Mouse (Mus musculus) hindbrain, embryonic 13.5 days (tissue): ENCODE measurements around the gene Mageb3. TPM values are rescaled to one million over a fixed set of nuclear protein-coding genes. Genes with fewer than 3 reads are reported as not detected.
"Not testable (repeated sequence)": the region's sequence is repeated elsewhere in the genome, so short reads cannot be mapped to it uniquely, and the experiment has no call there.

Source experiments
- ATAC-seq: fragments of 200-750 bp; cut with Nextera tagmentation; 2 replicates; pipeline ENCODE4 v1.8.0; 2017; ENCODE audit warnings: moderate TSS enrichment; ENCODE audit not compliant: low FRiP score
- H3K27ac ChIP-seq: fragments of 300-500 bp; sonication (generic); 2 replicates; pipeline ENCODE4 v1.5.1; 2015; ENCODE audit warnings: inconsistent platforms, mild to moderate bottlenecking, moderate library complexity
- H3K27me3 ChIP-seq: fragments of 300-500 bp; sonication (generic); 2 replicates; pipeline ENCODE4 v1.6.1; 2015; ENCODE audit warnings: mild to moderate bottlenecking, inconsistent platforms
- H3K36me3 ChIP-seq: fragments of 300-500 bp; sonication (generic); 2 replicates; pipeline ENCODE4 v1.6.1; 2015; ENCODE audit warnings: mild to moderate bottlenecking, inconsistent platforms
- H3K4me1 ChIP-seq: fragments of 300-500 bp; sonication (generic); replicated peaks from 2 replicates; pipeline ENCODE4 v1.6.1; 2015; ENCODE audit warnings: inconsistent platforms
- H3K4me2 ChIP-seq: fragments of 300-500 bp; sonication (generic); 2 replicates; pipeline ENCODE4 v1.6.1; 2015; ENCODE audit warnings: inconsistent platforms, mild to moderate bottlenecking, moderate library complexity
- H3K4me3 ChIP-seq: fragments of 300-500 bp; sonication (generic); 2 replicates; pipeline ENCODE4 v1.5.1; 2015; ENCODE audit warnings: mild to moderate bottlenecking, inconsistent platforms
- H3K9ac ChIP-seq: fragments of 300-500 bp; sonication (generic); 2 replicates; pipeline ENCODE4 v1.6.1; 2015; ENCODE audit warnings: mild to moderate bottlenecking, inconsistent platforms
- H3K9me3 ChIP-seq: fragments of 300-500 bp; sonication (generic); 2 replicates; pipeline ENCODE4 v1.6.1; 2016; ENCODE audit warnings: inconsistent platforms
- WGBS: fragments of 180-500 bp; shearing (Covaris S2); methylation state at CpG from one replicate; pipeline ENCODE4 v1.1.7; 2015; 5-methylcytosine and 5-hydroxymethylcytosine counted together
- polyA plus RNA-seq: library from polyadenylated mRNA; unstranded; fragments of >200 nt; fragmentation: Nextera tagmentation; extraction: Ambion mirVana; gene quantifications from 2 replicates; pipeline ENCODE4 v1.2.1, GENCODE M21; 2015

Gene Mageb3
- polyA plus RNA-seq, result 0.47 and 0.66 TPM in 2 replicates

DNA sequence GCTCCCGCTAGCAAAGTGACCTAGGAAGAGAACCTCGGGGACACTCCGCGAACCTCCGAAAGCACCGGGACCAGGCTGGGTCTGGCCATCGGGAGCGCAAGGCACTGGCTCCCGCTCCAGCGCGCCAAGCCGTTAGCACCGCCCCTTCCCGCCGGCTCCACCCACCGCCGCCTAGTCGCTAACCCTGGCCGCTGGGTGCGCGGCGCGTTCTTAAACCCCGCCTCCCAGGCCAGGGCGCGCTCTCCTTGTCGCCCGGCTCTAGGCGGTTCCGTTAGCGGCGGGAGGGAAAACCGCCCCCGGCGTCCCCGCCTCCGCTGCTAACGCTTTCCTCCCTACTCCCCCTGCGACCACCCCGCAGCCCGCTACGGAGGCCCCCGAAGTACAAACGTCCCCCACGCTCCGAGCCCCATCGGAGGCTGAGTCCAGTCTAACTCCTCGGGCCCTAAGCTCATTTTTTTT, at the start of gene Mageb3, which contains the start of gene Ctdspl2:
Mageb3 (minus strand) TSS at position 328 of the 459 bp plus-strand sequence.
Ctdspl2 (plus strand) TSS at position 237 of the 459 bp plus-strand sequence.
- H3K27ac ChIP-seq, result peak within 1 kb of the TSS; percentile 92
- H3K4me1 ChIP-seq, result peaks cover 27% of the 10 kb centered on the region
- H3K36me3 ChIP-seq, result peaks cover 2% of the 10 kb centered on the region; the same call in 1 of the 2 replicates
- peak within 1 kb of the TSS; percentile 98 for H3K4me3 ChIP-seq
- ATAC-seq, result peak; percentile 96
- H3K9ac ChIP-seq, result peak within 1 kb of the TSS; percentile 95
- H3K4me2 ChIP-seq, result peak within 1 kb of the TSS; percentile 80
- no peaks in the 10 kb centered on the region for H3K9me3 ChIP-seq
- H3K27me3 ChIP-seq, result no peaks in the 10 kb centered on the region
- under 1% methylated on average over 47 of the region's 48 CpGs for WGBS

DNA sequence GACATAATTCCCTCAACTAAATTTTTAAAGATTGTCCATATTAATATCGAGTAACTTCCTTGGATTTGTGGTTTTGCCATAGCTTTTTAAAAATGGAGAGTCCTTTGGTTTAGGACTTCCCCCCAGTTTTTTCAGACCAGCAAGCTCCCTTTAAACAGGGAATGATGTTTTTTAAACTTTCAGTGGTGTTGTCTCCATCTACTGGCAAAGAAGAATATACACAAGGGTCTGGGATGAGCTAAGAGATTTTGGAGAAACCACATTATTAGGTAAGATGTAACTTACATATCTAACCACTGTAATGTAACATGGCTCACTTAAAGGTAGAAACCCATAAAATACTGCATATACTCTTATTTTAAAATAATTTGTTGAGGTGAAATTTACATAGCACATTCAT, 39.8 kb upstream of the Mageb3 start:
- 96% methylated on average over 1 of the region's 1 CpGs for WGBS
- peaks cover 31% of the 10 kb centered on the region for H3K36me3 ChIP-seq

DNA sequence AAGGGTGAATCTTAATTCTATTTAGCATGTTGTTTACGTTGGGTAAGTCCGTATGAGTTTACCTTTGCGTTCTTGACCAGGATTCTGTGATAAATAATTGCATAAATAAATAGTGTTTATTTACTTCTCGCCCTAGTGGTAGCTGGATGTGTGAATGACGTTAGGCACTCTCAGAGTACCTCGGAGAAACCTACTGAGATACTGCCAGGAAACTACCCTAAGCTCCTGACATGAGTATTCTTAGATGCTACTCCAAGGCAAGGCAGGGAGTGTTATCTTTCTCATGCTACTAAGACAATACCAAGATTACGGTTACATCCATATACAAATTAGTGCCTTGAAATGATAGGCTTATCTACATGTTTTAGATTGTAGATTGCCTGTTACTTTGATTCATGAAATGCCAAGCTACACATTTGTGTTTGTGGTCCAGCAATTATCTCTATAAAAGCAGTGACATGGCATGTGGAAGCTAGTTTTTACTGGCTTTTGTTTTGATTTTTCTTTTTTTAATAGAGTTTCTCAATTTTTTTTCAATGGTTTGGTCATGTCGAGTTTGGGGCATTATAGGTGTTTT, 1.4 kb upstream of the Mageb3 start:
- WGBS, result 18% methylated on average over 8 of the region's 8 CpGs
- H3K27ac ChIP-seq, result peak overlapping the region; percentile 92; the same call in 1 of the 2 replicates

More for the DNA sequence above, 39.8 kb upstream of the Mageb3 start:
- no peak overlapping the region for H3K4me2 ChIP-seq
- no peak for ATAC-seq
- H3K27me3 ChIP-seq, result no peaks in the 10 kb centered on the region
- H3K4me3 ChIP-seq, result no peak overlapping the region
- H3K4me1 ChIP-seq, result no peaks in the 10 kb centered on the region
- H3K9ac ChIP-seq, result no peak overlapping the region
- no peaks in the 10 kb centered on the region for H3K9me3 ChIP-seq
- H3K27ac ChIP-seq, result no peak overlapping the region

DNA sequence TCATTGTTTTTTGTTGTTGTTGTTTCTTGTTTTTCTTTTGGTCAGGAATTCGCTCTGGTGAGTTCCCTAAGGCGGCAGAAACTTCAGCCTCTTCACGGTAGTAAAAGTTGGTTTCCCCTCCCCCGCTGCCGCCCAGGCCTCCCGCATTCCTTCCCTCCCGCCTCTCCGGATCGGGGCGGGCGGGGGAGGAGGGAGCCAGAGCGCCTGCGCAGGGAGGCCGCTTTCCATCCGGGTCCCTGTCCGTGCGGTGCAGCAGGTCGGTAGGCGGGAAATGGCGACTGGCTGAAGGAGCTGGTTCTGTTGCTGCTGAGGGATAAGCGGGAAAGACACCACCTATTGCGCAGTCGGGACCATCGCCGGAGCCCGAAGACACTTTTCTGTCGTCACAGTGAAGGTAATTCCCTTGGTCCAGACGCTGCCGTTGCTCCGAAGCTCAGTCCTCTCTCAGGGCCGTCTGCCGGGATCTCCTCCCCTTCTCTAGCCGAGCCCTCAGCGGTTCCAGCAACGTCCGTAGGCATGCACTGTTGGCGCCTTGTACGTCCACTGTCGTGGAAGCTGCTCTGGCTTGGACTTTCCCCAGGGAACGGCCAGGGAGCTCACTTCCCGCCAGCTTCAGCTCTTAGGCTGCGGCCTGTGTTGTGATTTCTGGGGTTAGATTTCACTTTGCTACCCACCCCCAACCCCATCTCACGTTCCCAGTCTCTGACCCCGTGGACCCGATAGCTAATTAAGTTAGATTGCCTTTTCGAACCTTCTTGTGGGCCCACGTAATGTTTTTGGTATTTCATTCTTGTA, 529 bp upstream of the Mageb3 start:
- ATAC-seq, result peak; percentile 97
- WGBS, result under 1% methylated on average over 47 of the region's 47 CpGs
- Histone ChIP-seq H3K9me3 (no peaks in the 10 kb centered on the region), H3K4me2 (peak overlapping the region; percentile 80), H3K27ac (peak overlapping the region; percentile 92), H3K27me3 (no peaks in the 10 kb centered on the region), H3K9ac (peak overlapping the region; percentile 95), H3K4me3 (peak overlapping the region; percentile 98), H3K4me1 (peaks cover 27% of the 10 kb centered on the region), H3K36me3 (peaks cover 4% of the 10 kb centered on the region; the same call in 1 of the 2 replicates)

More for the DNA sequence above, 1.4 kb upstream of the Mageb3 start:
- peaks cover 7% of the 10 kb centered on the region; the same call in 1 of the 2 replicates for H3K36me3 ChIP-seq
- H3K4me2 ChIP-seq, result peak overlapping the region; percentile 80
- ATAC-seq, result no peak
- peak overlapping the region; percentile 98 for H3K4me3 ChIP-seq
- peak overlapping the region; percentile 95 for H3K9ac ChIP-seq
- H3K4me1 ChIP-seq, result peaks cover 27% of the 10 kb centered on the region
- no peaks in the 10 kb centered on the region for H3K27me3 ChIP-seq
- H3K9me3 ChIP-seq, result no peaks in the 10 kb centered on the region

DNA sequence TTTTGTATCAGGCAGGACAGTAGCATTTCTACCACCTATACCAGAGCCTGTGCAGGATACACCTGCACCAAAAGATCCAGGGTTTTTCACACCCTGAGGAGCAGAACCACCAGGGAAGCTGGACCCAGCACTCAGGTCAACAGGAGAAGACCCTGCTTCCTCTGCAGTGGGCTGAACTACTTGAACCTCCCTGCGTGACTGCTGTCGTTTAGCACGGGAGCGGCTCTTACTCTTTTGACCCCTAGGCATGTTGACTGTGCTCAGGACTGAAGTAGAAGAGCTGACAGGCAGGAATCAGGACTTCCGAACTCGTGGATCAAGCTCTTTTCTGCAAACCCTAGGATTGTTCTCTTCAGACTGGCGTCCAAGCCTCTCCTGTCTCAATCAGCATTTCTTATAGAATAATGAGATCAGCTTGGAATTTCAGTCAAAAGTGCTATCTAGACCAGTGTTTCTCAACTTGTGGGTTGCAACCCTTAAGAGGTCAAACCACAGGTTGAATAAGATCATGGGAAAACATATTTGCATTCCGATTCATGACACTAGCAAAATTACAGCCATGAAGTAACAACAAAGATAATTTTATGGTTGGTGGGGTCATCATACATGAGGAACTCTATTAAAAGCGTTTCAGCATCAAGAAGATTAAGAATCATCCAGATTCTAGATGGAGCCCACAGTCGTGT, 778 bp downstream of the Mageb3 start:
- H3K27me3 ChIP-seq, result no peaks in the 10 kb centered on the region
- peak overlapping the region; percentile 95 for H3K9ac ChIP-seq
- H3K4me2 ChIP-seq, result peak overlapping the region; percentile 80
- no peaks in the 10 kb centered on the region for H3K9me3 ChIP-seq
- 22% methylated on average over 10 of the region's 10 CpGs for WGBS
- peaks cover 27% of the 10 kb centered on the region for H3K4me1 ChIP-seq
- H3K36me3 ChIP-seq, result no peaks in the 10 kb centered on the region
- ATAC-seq, result no peak
- H3K4me3 ChIP-seq, result peak overlapping the region; percentile 98
- H3K27ac ChIP-seq, result peak overlapping the region; percentile 92

DNA sequence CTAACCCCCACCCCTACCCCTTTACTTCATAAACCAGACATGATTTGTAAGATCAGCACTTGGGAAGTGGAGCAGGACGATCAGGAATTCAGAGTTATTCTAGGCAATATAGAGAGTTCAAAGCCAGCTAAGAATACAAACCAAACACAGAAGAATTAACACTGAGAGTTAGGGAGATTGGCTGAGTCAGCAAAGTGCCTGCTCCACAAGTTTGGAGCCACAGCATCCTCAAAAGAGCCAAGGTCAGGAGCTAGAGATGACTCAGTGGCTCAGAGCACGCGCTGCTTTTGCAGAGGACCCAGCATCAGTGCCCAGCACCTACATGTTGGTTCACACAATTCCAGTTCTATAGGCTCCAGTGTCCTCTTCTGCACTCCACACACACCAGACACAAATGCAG, 12.5 kb downstream of the Mageb3 start:
- Histone ChIP-seq H3K9ac (no peak overlapping the region), H3K4me1 (no peaks in the 10 kb centered on the region), H3K36me3 (no peaks in the 10 kb centered on the region), H3K4me2 (no peak overlapping the region), H3K27me3 (no peaks in the 10 kb centered on the region), H3K4me3 (no peak overlapping the region), H3K9me3 (no peaks in the 10 kb centered on the region), H3K27ac (no peak overlapping the region)
- 90% methylated on average over 3 of the region's 3 CpGs for WGBS
- ATAC-seq, result no peak

DNA sequence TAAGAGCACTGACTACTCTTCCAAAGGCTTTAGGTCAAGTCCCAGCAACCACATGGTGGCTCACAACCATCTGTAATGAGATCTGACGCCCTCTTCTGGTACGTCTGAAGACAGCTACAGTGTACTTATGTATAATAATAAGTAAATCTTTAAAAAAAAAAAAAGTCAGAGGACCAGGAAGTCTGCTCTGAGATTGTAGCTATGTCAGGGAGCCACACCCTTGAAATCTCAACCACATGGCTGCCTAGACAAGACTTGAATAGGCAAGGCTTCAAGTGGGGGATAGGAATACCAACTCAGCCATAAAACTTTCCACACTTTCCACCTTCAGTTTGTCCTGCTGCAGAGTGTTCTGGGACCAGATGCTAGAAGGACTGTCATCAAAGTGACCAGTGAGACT, 18.3 kb downstream of the Mageb3 start:
- H3K27ac ChIP-seq, H3K4me3 ChIP-seq, H3K9me3 ChIP-seq, ATAC-seq, H3K9ac ChIP-seq, H3K27me3 ChIP-seq, H3K4me2 ChIP-seq, H3K4me1 ChIP-seq: not testable (repeated sequence)
- H3K36me3 ChIP-seq, result peaks cover 21% of the 10 kb centered on the region
- WGBS, result 80% methylated on average over 2 of the region's 2 CpGs

DNA sequence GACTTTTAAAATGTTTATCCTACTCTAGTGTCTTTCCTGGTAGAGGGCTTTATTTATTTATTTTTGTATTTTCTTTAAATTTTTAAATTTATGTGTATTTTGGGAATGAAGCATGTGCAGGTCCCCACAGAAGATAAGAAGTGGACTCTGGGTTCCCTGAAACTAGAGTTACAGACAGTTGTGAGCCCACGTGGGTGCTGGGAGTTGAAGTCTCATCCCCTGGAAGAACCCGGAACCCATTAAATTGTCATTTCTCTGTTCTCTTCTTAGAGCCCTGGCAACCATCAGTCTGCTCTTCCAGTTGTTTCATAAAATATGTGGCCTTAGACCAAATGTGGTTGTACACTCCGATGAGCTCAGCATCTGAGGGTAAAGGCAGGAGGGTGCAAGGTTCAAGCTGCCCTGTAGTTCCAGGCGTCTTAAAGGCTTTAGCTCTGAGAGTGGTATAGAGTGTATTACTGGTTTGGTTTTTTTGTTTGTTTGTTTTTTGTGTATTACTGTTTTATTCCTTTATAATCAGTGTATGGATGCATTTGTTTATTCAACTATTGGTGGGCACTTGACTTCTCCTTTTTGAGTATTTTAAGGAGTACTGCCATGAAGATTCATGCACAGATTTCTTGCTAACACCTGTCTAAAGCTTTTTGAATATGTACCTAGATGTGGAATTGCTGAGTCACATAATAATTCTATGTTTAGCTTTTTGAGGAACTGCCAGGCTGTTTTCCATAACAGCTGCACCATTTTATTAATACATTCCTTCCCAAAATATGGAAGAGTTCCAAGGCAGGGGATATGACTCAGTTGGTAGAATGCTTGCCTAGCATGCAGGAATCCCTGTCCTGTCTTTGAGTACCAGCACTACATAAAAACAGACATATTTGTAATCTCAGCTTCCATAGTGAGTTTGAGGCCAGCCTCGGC, 39.6 kb downstream of the Mageb3 start:
- no peak for ATAC-seq
- no peaks in the 10 kb centered on the region for H3K4me1 ChIP-seq
- H3K4me2 ChIP-seq, result no peak overlapping the region
- H3K9ac ChIP-seq, result no peak overlapping the region
- WGBS, result 93% methylated on average over 5 of the region's 5 CpGs
- no peaks in the 10 kb centered on the region for H3K27me3 ChIP-seq
- H3K36me3 ChIP-seq, result peaks cover 34% of the 10 kb centered on the region
- H3K27ac ChIP-seq, result no peak overlapping the region
- no peak overlapping the region for H3K4me3 ChIP-seq
- H3K9me3 ChIP-seq, result no peaks in the 10 kb centered on the region

DNA sequence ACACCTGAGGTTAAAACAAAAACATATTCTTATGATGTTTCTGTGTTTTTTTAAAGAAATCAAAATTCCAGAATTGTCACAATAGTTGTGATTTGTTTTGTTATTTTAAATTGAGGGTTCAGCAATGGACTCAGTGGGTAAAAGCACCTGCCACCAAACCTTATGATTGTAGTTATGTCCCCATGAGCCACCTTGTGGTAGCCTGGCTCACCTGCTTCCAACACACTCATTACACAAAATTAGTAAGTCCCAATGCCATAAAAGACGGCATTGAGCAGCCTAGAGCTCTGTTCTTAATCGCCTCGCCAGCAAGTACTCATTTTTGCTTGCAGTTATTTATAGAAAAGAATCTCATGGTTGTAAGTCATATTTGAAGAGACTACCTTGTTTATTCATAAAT, 45.9 kb downstream of the Mageb3 start:
- Histone ChIP-seq H3K4me3 (no peak overlapping the region), H3K9ac (no peak overlapping the region), H3K36me3 (peaks cover 53% of the 10 kb centered on the region), H3K4me2 (no peak overlapping the region), H3K4me1 (no peaks in the 10 kb centered on the region), H3K27me3 (no peaks in the 10 kb centered on the region), H3K9me3 (no peaks in the 10 kb centered on the region), H3K27ac (no peak overlapping the region)
- WGBS, result 91% methylated on average over 3 of the region's 3 CpGs
- ATAC-seq, result no peak
